Mouse (Mus musculus) gastrocnemius, adult 8-10 months (tissue): ENCODE measurements around the gene Ly6g6f. TPM values are rescaled to one million over a fixed set of nuclear protein-coding genes. Genes with fewer than 3 reads are reported as not detected.
"Not testable (repeated sequence)": the region's sequence is repeated elsewhere in the genome, so short reads cannot be mapped to it uniquely, and the experiment has no call there.

Experiments used
- DNase-seq, 2 experiments: peaks; one replicate each; pipeline ENCODE4 v3.0.0; 2022; ENCODE audit warnings: low spot score in 2 of 2
- total RNA-seq, 4 experiments: library from RNA; stranded (reverse); gene quantifications; 2 replicates each; pipeline ENCODE4 v1.2.4; 2022

The Ly6g6f gene
- not detected for total RNA-seq

DNA sequence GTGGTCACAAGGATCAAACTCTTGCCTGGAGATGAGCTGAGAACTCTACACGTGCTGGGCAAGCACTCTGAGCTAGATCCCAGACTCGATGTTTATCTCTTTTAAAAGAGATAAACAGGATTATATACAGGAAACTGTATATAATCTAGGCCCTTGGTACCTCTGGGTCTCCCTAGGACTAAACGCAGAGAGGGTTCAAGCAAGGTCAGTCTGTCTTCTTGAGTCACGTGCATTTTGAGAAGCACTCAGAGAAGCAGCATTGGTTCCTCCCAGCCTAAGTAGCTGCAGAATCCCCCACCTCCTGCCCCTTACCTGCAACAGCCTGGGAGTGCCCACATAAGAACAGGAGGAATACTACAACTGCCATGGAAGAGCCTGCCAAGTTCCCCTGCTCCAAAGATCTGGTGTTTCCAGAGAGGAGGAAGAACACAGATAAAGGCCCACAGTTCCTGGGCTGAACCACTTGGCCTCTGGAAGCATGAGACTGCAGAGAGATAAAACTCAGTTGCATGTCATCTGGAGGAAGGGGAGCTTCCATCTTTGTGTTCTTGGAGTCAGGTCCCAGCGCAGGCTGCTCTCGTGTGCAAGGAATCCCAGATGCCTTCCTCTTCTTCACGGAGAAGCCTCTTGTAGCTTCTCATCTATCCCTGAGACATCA, at the start of gene Ly6g6f:
Gene Ly6g6f, minus strand, starts transcription at position 403 of the 658 bp plus-strand sequence.
- DNase-seq = no peak

DNA sequence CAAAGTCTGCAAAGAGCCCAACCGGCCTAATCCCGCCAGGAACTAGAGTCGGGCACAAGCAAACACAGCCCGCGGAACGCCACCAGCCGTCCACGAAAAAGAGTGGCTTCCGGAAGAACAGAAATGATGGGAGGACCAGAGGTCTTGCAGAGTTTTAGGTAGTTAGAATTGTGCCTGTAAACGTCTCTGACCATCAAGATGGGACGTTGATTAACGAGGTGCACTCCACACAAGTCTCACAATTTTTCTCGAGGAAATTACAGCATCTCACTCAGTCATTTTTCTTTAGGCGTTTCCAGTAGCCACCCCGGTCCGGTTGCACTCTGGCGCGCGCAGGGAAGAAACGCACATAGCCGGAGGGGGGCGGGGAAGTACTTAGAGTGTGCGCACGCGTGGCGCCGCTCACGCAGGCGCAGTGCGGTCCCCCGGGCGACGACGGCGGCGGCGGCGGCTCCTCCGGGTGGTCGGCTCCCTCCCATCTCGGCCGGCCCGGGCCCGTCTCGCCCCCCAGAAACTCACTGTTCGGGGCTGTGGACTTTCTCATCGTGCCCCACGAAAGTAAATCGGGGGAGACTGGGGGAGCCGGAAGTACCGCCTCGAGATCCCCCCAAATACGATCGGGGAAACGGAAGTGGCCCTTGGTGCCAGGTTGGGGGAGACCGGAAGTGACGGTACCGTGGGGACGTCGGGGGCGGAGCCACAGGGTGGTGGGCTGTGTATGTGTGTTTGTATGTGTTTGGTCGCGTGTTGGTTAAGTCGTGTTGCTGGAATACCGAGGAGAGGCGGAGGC, 49.6 kb upstream of the Ly6g6f start, which contains the start of gene Bag6:
Gene Bag6, plus strand, starts transcription at position 378 of the 790 bp plus-strand sequence.
- peak; percentile 93 to 94 for DNase-seq

DNA sequence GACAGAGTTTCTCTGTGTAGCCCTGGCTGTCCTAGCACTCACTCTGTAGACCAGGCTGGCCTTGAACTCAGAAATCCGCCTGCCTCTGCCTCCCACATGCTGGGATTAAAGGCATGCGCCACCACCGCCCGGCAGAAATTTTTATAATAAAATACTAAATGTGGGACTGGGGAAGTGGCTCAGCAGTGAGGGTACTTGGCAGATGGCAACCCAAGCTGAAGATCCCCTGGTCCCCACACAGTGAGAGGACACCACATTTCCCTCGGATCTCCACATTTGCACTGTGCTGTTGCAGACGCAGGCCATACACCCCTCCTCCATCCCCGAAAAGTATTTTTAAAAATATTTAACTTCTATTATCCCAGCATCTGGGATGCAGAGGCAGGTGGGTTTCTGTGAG, 48.1 kb upstream of the Ly6g6f start:
- no peak for DNase-seq

DNA sequence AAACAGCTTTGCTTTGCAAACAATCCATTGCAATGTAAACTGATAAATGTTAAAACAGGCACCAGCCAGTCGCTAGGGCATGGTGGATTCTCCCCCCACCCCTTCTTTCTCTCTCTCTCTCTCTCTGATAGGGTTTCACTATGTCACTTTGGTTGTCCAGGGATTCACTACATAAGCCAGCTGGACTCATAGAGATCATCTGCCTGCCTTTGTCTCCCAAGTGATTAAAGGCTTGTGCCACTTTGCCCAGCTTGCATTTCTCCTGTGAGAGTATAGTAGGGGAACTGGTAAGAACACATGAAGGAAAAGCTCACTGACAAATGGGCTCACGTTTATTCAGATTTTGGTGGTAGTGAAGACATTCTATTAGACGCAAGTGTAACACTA, 46.8 kb upstream of the Ly6g6f start:
- no peak for DNase-seq

DNA sequence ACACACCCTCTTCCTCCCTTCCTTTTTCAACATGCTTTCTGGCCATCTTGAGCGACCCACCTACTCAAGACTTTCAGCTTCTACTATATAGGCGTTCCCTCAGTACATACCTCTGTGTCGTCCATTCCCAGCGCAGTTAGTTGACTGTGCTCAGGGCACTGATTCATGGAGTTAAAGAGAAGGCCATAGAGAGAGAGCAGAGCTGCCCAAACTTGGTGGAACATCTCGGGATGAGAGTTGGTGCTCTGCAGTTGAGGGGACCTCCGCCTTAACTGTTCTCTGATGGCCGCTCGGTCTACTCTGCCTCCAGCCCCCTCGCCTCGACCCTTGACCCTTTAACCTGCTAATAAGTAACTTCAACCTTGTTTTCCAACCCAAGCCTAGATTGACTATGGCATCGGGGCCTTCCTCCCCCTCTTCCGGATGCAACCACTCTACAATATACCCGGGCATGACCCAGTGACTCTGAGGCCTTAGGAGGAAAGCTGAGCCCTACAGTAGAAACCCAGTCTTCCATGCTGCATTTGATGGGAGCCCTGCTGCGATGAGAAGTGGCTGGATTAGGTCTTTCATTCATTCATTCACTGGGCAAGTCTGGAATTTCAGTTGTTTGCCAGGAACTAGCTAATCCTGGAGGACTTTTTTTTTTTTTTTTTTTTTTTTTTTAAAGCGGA, 46.2 kb upstream of the Ly6g6f start, which contains the start of gene Apom:
Gene Apom, minus strand, starts transcription at position 551 of the 674 bp plus-strand sequence.
- DNase-seq = no peak

DNA sequence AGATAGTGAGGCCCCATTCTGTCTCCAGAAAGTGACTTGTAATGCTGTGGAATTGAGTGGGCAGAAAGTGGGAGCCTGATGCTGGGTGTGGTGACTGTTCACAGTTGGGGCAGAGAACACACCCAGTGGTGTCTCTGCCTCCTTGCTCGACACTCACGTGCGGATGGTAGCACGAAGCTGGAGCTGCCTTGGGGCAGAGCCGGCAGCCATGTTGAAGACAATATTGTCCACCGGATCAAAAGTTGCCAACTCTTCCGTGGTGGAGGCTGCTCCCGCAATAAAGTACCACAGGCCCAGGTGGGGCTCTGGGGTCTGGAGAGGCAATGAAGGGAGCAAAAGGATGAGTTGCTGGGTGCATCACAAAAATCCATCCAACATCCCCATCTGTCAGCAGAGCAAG, 45.6 kb upstream of the Ly6g6f start:
- DNase-seq = no peak

DNA sequence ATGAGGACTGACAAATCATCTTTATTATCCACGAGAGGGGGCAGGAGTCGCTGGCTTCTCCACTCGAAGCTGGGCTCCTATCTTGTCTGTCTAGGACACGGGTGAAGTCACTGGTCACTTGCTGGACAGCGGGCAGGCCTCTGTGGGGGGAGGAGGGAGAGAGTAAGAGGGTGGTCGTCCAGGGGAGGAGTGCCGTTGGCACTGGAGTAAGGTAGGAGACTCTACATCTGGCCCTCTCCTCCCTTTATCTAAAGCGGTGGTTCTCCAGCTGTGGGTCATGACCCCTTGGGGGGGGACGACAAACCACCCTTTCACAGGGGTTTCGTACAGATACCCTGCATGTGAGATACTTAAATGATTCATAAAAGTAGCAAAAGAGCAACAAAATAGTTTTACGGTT, 43.6 kb upstream of the Ly6g6f start:
- DNase-seq = no peak

DNA sequence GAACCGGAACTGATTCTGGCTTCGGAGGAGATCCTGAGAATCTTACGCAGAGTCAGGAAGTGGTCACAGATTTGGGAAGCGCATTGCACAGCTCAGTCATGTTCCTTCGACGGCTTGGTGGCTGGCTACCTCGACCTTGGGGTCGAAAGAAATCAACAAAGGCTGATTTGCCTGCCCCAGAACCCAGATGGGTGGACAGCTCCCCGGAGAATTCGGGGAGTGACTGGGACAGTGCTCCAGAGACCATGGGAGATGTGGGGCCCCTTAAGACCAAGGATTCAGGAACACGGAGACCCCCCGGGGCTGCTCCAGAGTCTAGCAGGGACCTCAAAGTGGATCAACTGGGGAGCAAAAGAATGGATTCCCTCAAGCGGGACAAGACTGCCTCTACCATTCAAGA, 41.6 kb upstream of the Ly6g6f start:
- DNase-seq = no peak

DNA sequence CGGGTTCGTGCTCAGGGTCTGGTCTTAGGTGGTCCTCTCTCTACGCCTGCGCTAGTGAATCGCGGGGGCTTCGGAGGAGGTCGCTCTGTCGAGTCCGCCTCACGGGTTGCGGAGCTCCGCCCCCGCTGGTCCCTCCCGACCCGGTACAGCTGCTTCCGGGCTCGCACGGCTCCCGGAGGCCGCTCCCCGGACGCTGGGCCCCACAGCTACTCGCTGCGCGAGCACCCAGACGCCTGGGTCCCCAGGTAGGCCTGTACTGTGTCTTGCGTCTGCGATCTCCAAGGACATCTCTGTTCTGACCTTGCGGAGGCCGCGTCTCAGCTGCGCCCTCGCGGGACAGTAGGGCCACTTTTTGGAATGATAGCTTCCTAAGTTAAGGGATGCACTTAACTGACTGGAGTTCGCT, 40.8 kb upstream of the Ly6g6f start, which contains the start of gene D17H6S53E:
Gene D17H6S53E, plus strand, starts transcription at position 168 of the 406 bp plus-strand sequence.
- DNase-seq = peak; percentile 54 to 67

DNA sequence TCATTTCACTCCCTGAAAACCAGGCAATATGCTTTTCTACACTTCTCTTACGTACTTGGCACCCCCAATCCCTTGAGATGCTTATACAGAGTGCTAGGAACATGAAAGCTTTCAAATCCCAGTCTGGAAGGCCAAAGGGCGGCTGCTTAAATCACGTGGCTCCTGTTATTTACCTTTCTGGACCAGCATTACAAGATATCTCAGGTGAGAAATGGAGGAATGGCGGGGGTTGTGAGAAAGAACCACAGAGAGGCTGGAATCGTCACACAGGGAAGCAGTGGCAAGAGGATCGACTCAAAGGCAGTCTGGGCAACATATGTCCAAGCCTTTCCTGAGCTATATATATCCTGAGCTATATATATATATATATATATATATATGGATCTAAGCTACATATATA, 40.2 kb upstream of the Ly6g6f start:
- no peak for DNase-seq

DNA sequence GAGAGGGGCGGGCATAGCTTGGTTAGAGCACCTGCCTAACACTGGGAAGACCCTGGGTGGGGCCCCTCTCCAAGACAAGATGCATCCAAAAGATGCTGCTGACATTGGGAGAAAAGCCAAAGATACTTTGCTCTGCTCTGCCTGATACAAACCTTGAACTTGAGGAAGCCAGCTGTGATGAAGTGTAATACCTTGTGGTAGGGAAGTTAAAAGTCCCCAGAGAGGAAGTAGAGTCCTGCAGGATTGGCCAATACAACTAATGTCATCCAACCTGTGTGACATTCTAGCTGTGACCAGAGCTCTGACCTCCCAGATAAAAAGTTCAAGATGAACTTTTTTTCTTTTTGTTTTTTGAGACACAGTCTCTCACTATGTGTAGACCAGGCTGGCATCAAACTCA, 39.7 kb upstream of the Ly6g6f start:
- no peak for DNase-seq

DNA sequence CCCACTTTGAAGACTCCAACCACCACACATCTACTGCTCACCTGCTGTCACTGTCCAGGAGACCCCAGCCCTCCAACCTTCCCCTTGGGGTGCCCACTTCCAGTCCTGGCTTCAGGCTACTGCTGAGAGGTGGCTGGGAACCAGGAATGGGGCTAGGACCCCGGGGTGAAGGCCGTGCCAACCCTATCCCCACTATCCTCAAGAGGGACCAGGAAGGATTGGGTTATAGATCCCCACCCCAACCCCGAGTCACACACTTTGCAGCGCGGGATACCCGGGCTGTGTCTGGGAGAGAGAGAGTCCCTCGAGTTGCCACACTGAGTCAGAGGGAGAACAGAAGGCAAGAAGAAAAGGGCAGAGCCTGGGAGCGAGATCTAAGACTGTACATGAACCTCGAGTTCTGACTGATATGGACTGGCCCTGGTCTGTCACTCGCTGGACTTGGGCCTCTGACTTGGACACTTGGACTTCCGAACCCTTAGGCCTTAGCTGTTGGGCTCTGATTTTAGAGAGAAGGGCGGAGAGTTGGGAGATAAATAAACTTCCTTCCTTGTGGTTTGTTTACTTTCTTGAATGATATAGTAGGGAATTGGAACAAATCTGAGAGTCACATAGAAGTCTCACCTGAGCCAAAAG, 39.0 kb upstream of the Ly6g6f start:
- DNase-seq = not testable (repeated sequence)

DNA sequence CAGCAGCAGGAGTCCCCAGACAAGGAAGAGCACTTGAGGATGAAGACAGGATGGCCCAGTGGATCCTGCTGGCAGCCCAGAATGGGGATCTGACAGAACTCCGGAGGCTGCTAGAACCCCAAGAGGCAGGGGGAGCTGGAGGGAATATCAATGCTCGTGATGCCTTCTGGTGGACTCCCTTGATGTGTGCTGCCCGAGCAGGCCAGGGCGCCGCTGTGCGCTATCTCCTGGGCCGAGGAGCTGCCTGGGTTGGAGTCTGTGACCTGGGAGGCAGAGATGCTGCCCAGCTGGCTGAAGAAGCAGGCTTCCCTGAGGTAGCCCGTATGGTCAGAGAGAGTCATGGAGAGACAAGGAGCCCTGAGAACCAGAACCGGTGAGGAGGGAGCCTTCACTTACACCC, 37.9 kb upstream of the Ly6g6f start:
- DNase-seq = not testable (repeated sequence)

DNA sequence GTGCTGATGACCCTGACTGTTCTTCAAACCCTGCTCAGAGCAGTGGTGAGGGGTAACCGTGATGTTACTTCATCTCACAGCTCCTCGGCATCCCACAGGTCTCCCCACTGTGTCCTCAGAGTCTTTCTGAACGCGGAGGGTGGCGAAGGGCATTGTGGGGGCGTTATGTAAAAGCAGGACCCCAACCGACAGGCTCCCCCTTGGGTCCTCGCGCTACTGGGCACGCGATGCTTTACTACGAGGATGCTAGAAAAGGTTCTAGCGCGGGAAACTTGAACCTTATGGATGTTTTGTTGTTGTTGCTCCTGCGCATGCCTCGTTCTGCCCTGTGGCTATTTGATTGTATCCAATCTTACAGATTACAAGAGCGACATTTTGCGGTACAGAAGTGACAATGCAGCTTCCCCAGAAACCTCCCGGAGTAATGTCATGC, 36.5 kb upstream of the Ly6g6f start, which contains the start of gene Csnk2b:
Gene Csnk2b, minus strand, starts transcription at position 183 of the 433 bp plus-strand sequence.
- DNase-seq = no peak

DNA sequence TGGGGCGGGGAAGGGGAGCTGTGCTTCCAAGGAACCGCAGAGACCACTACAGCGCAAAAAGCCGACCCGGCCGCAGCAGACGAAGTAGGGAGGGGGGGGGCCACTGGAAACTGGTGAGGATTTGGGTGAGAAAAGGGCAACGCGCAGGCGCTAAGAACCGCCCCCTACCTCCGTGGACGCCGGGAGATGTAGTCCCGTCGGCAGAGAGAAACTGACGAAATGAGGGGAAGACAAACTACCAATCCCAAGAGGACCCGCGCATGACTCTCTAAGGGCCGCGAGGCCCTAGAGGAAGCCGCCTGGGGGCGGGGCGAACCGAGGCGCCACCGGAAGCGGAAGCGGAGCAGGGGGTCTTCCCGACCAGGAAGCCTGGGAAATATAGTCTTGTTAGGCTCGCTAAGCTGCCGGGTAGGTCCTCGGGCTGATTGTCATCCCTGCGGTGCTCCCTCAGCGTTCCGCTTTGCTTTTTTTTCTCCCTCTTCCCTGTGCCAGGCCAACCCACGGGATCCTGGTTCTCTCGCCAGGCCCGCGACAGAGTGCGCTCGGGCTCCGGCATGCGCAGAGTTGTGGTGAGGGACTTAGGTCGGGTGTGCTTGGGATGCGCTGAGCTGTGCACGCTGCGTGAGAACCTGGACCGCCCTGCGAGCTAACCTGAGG, 35.9 kb upstream of the Ly6g6f start, which contains the start of gene Gpank1:
Gene Gpank1, plus strand, starts transcription at position 313 of the 657 bp plus-strand sequence.
- peak; percentile 96 to 97 for DNase-seq

DNA sequence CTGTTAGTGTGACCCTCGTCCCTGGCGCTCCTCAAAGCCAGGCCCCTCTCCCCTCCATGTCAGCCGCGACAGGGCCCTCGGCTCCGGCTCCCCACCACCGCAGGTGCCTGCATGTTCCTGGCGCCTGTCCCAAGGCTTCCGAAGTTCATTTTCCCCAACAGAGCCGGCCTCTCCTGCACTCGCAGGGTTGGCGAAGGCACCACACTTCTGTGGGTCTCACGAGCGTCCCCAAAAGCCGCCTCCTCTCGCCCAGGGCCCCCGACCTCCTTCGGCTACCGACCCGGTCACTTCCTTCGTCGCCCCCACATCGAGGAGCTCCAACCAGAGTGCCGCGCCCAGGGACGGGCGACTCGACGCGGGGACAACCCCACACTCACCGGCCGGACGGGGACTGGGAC, 35.3 kb upstream of the Ly6g6f start:
- DNase-seq = peak; percentile 26 to 32

DNA sequence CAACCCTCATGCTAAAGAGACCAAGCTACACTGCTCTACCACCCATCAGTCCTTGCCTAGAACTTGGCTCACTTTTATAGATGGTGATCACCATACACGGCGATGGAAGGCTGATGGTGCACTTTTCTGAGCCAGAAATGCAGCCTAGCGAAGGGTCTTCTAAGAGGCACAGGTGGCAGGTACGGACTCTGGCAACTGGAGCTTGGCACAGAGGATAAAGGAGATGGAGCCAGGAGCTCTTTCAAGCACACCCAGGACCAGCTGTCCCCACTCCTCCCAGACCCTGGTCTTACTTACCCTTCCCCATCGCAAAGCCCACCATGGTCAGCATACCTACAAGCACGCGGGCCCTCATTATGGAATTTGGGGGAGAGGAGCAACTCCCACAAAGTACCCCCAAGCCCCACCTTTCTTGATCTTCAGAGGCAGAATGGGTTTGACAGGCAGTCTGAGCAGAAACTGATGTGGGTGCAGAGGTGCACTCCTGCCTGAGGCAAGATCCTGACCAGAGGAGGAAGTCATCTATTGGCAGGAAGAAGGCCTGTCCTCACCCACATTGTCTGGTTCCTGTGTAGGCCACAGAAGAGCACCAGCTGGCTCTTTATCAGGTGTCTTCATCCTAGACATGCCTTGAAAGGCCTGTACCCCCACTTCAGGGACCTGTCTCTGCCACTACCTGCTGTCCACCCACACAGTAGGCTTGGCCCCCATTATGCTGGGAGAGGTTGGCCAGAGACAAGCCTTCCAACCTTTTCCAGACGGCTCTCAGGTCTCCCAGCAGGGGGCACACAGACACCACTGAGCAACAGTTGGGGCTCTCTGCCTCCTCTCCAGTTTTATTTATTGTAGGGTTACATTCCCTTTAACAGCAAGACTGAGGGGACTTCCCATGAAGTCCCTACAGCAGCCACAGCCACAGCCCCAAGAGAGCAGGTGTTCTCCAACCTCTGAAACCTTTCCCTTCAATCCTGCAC, 29.9 kb upstream of the Ly6g6f start, which contains the start of gene Ly6g5b:
Gene Ly6g5b, minus strand, starts transcription at position 383 of the 974 bp plus-strand sequence.
- no peak for DNase-seq

DNA sequence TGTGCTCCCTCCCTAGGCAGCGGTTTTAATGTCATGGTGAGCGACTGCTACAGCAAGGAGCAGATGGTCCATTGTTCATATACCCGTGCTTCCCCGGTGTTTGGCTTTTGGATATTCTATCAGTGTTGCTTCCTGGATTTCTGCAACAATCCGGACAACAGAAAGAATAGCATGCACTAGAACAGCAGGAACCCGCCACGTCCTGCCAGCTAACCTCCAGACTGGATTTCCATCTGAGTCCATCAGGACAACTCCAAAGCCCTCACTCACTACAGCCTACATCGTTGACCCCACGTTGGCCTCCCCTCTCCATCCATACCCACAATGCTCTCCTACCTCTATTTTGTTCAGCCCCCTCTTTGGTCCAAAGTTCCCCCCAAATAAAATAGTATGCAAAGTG, 26.4 kb upstream of the Ly6g6f start:
- no peak for DNase-seq

DNA sequence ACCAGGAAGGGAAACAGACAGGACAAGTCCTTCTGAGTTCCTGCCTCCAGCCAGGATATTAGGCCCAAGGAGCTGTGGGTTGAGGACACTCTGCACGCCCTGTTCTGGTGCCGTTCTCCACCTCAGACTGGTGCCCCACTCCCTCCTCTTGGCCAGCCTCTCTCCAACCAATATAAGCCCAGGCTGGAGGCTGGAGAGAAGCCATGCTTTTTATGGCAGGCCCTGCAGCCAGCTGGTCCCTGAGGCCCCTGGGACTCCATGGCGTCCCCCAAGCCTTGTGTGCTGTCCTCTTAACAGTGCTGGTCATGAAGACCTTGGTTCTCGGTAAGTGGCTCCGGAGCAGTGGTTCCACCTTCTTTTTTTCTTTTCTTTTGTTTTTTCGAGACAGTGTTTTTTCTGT, 22.7 kb upstream of the Ly6g6f start, which contains the start of gene Ly6g5c:
Gene Ly6g5c, plus strand, starts transcription at position 183 of the 400 bp plus-strand sequence.
- no peak for DNase-seq
